Mouse (Mus musculus): ENCODE measurements around the gene Rnf167.

DNA sequence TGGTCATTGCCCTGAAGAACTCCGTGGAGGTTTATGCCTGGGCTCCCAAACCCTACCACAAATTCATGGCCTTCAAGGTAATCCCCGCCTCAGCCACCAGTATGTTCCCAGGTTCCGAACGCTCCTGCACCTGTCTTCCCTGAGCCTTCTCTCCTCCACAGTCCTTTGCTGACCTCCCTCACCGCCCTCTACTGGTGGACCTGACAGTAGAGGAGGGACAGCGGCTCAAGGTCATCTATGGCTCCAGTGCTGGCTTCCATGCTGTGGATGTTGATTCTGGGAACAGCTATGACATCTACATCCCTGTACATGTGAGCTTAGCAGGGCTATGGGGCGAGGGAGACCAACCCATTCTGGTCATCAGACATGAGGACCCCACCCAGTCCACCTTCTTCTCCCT, 34.5 kb upstream of the Rnf167 start:
- TF ChIP-seq CTCF (IDR thresholded peaks at IDR 0.05; ENCODE audit: low read depth) (peak; percentile 39), EP300 (IDR thresholded peaks at IDR 0.05; ENCODE audit: low read depth) (no peak)
